Mouse (Mus musculus) midbrain, embryonic 10.5 days (tissue): ENCODE results near the gene Tnnc2. TPM values are rescaled to one million over a fixed set of nuclear protein-coding genes. Genes with fewer than 3 reads are reported as not detected.

ENCODE experiments used
- DNase-seq: peaks from one replicate; pipeline ENCODE4 v3.0.0-alpha.2; 2017; ENCODE audit warnings: low spot score
- H3K27ac ChIP-seq: fragments of 300-500 bp; sonication (generic); replicated peaks from 2 replicates; pipeline ENCODE4 v1.5.1; 2016; ENCODE audit warnings: mild to moderate bottlenecking
- H3K27me3 ChIP-seq: fragments of 300-500 bp; sonication (generic); 2 replicates; pipeline ENCODE4 v1.6.1; 2016; ENCODE audit warnings: low read depth, mild to moderate bottlenecking; ENCODE audit not compliant: poor library complexity, severe bottlenecking
- H3K36me3 ChIP-seq: fragments of 300-500 bp; sonication (generic); 2 replicates; pipeline ENCODE4 v1.6.1; 2016; ENCODE audit warnings: mild to moderate bottlenecking, moderate library complexity
- H3K4me1 ChIP-seq: fragments of 300-500 bp; sonication (generic); 2 replicates; pipeline ENCODE4 v1.6.1; 2016
- H3K4me3 ChIP-seq: fragments of 300-500 bp; sonication (generic); 2 replicates; pipeline ENCODE4 v1.5.1; 2016; ENCODE audit warnings: mild to moderate bottlenecking, moderate library complexity
- H3K9me3 ChIP-seq: fragments of 300-500 bp; sonication (generic); replicated peaks from 2 replicates; pipeline ENCODE4 v1.6.1; 2016; ENCODE audit warnings: mild to moderate bottlenecking
- WGBS: fragments of 180-500 bp; shearing (Covaris S2); methylation state at CpG from one replicate; pipeline ENCODE4 v1.1.7; 2016; 5-methylcytosine and 5-hydroxymethylcytosine counted together
- polyA plus RNA-seq: library from polyadenylated mRNA; unstranded; fragments of >200 nt; fragmentation: Nextera tagmentation; extraction: Ambion mirVana; gene quantifications from 2 replicates; pipeline ENCODE4 v1.2.1, GENCODE M21; 2016

Gene Tnnc2
- not detected in 2 replicates for polyA plus RNA-seq

- Histone ChIP-seq H3K27ac (no peak within 1 kb of the TSS), H3K27me3 (peaks cover 2% of the 10 kb centered on the region; the same call in 1 of the 2 replicates), H3K4me1 (peaks cover under 1% of the 10 kb centered on the region), H3K4me3 (no peak within 1 kb of the TSS), H3K36me3 (no peaks in the 10 kb centered on the region), H3K9me3 (no peaks in the 10 kb centered on the region)
- WGBS: 72% methylated on average over 8 of the region's 8 CpGs
- DNase-seq: no peak
Observed at GRCm38 (mm10) chr2:164779481-164780086, at the start of gene Tnnc2. TSS of gene Tnnc2 (minus strand) at chr2:164779967.

GRCm38 (mm10) chr2:164829090-164829489 lies 49.3 kb upstream of the Tnnc2 start:
- peaks cover 48% of the 10 kb centered on the region for H3K36me3 ChIP-seq
- no peak overlapping the region for H3K4me3 ChIP-seq
- H3K27me3 ChIP-seq: no peaks in the 10 kb centered on the region
- no peak overlapping the region for H3K27ac ChIP-seq
- WGBS: 98% methylated on average over 1 of the region's 1 CpGs
- DNase-seq: no peak
- H3K4me1 ChIP-seq: peaks cover 16% of the 10 kb centered on the region
- H3K9me3 ChIP-seq: no peaks in the 10 kb centered on the region

- peaks cover 48% of the 10 kb centered on the region for H3K36me3 ChIP-seq
- DNase-seq: no peak
- WGBS: 93% methylated on average over 6 of the region's 6 CpGs
Observed at GRCm38 (mm10) chr2:164828437-164828836, 48.7 kb upstream of the Tnnc2 start, which contains the start of gene Spata25. TSS of gene Spata25 (minus strand) at chr2:164828537.

GRCm38 (mm10) chr2:164827146-164827850 lies 47.5 kb upstream of the Tnnc2 start:
- peaks cover 16% of the 10 kb centered on the region for H3K4me1 ChIP-seq
- H3K27me3 ChIP-seq: no peaks in the 10 kb centered on the region
- H3K9me3 ChIP-seq: no peaks in the 10 kb centered on the region
- H3K4me3 ChIP-seq: no peak overlapping the region
- WGBS: 91% methylated on average over 16 of the region's 16 CpGs
- no peak overlapping the region for H3K27ac ChIP-seq
- peaks cover 48% of the 10 kb centered on the region for H3K36me3 ChIP-seq
- DNase-seq: no peak

More at GRCm38 (mm10) chr2:164828437-164828836, 48.7 kb upstream of the Tnnc2 start, which contains the start of gene Spata25:
- peaks cover 20% of the 10 kb centered on the region for H3K4me1 ChIP-seq
- no peak within 1 kb of the TSS for H3K4me3 ChIP-seq
- H3K27ac ChIP-seq: no peak within 1 kb of the TSS
- H3K9me3 ChIP-seq: no peaks in the 10 kb centered on the region
- no peaks in the 10 kb centered on the region for H3K27me3 ChIP-seq

GRCm38 (mm10) chr2:164825521-164825920 lies 45.8 kb upstream of the Tnnc2 start:
- DNase-seq: no peak
- Histone ChIP-seq H3K4me1 (peaks cover 21% of the 10 kb centered on the region), H3K27ac (no peak overlapping the region), H3K9me3 (no peaks in the 10 kb centered on the region), H3K4me3 (no peak overlapping the region), H3K36me3 (peaks cover 59% of the 10 kb centered on the region), H3K27me3 (no peaks in the 10 kb centered on the region)
- 94% methylated on average over 17 of the region's 17 CpGs for WGBS

- Histone ChIP-seq H3K27me3 (no peaks in the 10 kb centered on the region), H3K4me3 (peak overlapping the region; percentile 71; the same call in 1 of the 2 replicates), H3K9me3 (no peaks in the 10 kb centered on the region), H3K36me3 (peaks cover 65% of the 10 kb centered on the region), H3K27ac (no peak overlapping the region), H3K4me1 (peaks cover 21% of the 10 kb centered on the region)
- WGBS: 90% methylated on average over 4 of the region's 4 CpGs
- DNase-seq: no peak
Observed at GRCm38 (mm10) chr2:164823969-164824368, 44.2 kb upstream of the Tnnc2 start.

- DNase-seq: no peak
- Histone ChIP-seq H3K4me3 (peak overlapping the region; percentile 71), H3K4me1 (peaks cover 21% of the 10 kb centered on the region), H3K27me3 (no peaks in the 10 kb centered on the region), H3K36me3 (peaks cover 58% of the 10 kb centered on the region), H3K9me3 (no peaks in the 10 kb centered on the region), H3K27ac (peak overlapping the region; percentile 89)
- 4% methylated on average over 10 of the region's 10 CpGs for WGBS
Observed at GRCm38 (mm10) chr2:164823181-164823585, 43.4 kb upstream of the Tnnc2 start.

- no peaks in the 10 kb centered on the region for H3K9me3 ChIP-seq
Observed at GRCm38 (mm10) chr2:164822636-164823165, 42.9 kb upstream of the Tnnc2 start, which contains the start of gene Zswim1. TSS of gene Zswim1 (plus strand) at chr2:164822686.

GRCm38 (mm10) chr2:164821060-164821459 lies 41.3 kb upstream of the Tnnc2 start:
- WGBS: 89% methylated on average over 6 of the region's 6 CpGs
- Histone ChIP-seq H3K4me3 (no peak overlapping the region), H3K4me1 (peaks cover 23% of the 10 kb centered on the region), H3K9me3 (no peaks in the 10 kb centered on the region), H3K27ac (no peak overlapping the region), H3K36me3 (peaks cover 36% of the 10 kb centered on the region), H3K27me3 (no peaks in the 10 kb centered on the region)
- no peak for DNase-seq

More at GRCm38 (mm10) chr2:164822636-164823165, 42.9 kb upstream of the Tnnc2 start, which contains the start of gene Zswim1:
- Histone ChIP-seq H3K4me3 (peak within 1 kb of the TSS; percentile 71), H3K27me3 (no peaks in the 10 kb centered on the region), H3K4me1 (peaks cover 21% of the 10 kb centered on the region), H3K36me3 (peaks cover 53% of the 10 kb centered on the region), H3K27ac (peak within 1 kb of the TSS; percentile 89)
- DNase-seq: peak; percentile 99
- WGBS: 2% methylated on average over 32 of the region's 32 CpGs

GRCm38 (mm10) chr2:164817703-164818102 lies 37.9 kb upstream of the Tnnc2 start:
- no peak overlapping the region for H3K4me3 ChIP-seq
- peaks cover 11% of the 10 kb centered on the region for H3K4me1 ChIP-seq
- WGBS: 74% methylated on average over 5 of the region's 5 CpGs
- no peaks in the 10 kb centered on the region for H3K9me3 ChIP-seq
- DNase-seq: peak; percentile 26
- H3K27me3 ChIP-seq: no peaks in the 10 kb centered on the region
- no peak overlapping the region for H3K27ac ChIP-seq
- H3K36me3 ChIP-seq: peaks cover 22% of the 10 kb centered on the region

GRCm38 (mm10) chr2:164817206-164817605 lies 37.4 kb upstream of the Tnnc2 start:
- 91% methylated on average over 6 of the region's 6 CpGs for WGBS
- no peak overlapping the region for H3K4me3 ChIP-seq
- no peaks in the 10 kb centered on the region for H3K27me3 ChIP-seq
- no peak for DNase-seq
- no peaks in the 10 kb centered on the region for H3K9me3 ChIP-seq
- H3K27ac ChIP-seq: no peak overlapping the region
- peaks cover 6% of the 10 kb centered on the region for H3K4me1 ChIP-seq
- H3K36me3 ChIP-seq: peaks cover 25% of the 10 kb centered on the region

- Histone ChIP-seq H3K36me3 (peaks cover 17% of the 10 kb centered on the region), H3K4me3 (no peak overlapping the region), H3K27me3 (no peaks in the 10 kb centered on the region), H3K27ac (no peak overlapping the region), H3K9me3 (no peaks in the 10 kb centered on the region), H3K4me1 (peaks cover 3% of the 10 kb centered on the region; the same call in 1 of the 2 replicates)
- 91% methylated on average over 8 of the region's 8 CpGs for WGBS
- DNase-seq: no peak
Observed at GRCm38 (mm10) chr2:164815821-164816220, 36.1 kb upstream of the Tnnc2 start.
